Mouse (Mus musculus) erythroblast, embryonic 14.5 days (primary cell): Measurements from ENCODE around the gene Fbxw8.

Experiments used
- GATA1 ChIP-seq: IDR thresholded peaks from 2 replicates; pipeline ENCODE4 v1.6.1; 2012; ENCODE audit warnings: low read length, inconsistent platforms, mixed read lengths
- TAL1 ChIP-seq: IDR thresholded peaks from 3 replicates; pipeline ENCODE4 v1.6.1; 2012; ENCODE audit warnings: low read length, inconsistent platforms, mixed read lengths

DNA sequence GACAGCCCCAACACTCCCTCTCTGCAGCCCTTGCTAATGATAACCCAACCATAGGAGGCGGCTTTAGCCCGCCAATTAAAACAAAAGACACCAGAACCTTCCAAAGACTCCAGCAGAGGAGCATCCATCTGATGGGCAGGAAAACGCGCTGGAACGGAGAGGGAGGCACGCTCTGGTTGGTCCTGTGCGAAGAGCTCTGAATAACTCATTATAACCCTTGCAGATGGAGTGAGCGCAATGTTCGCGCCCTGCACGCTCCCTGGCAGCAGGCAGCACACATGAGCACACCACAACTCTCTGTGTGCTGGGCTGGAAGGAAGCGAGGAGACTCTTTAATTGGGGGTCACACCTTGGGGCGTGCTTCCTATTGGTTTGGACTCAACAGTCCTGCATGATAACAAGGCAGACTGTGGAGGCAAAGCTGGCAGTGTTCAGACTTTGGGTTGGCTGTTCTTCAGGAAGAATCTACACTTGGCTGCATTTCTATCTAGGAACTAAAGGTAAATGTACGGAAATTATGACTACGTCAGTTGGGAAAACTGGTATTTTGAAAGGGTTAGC lies 82.0 kb downstream of the Fbxw8 start:
- TF ChIP-seq TAL1 (no peak), GATA1 (no peak)
